34 mouse cellular contexts compared by ENCODE assay signal in genomic region chr1:104773207-104773606, GRCm38 (mm10). TPM values are rescaled to one million over a fixed set of nuclear protein-coding genes. Genes with fewer than 3 reads are reported as not detected.
"Had no signal": no experiment of that assay in that cellular context is flagged by ENCODE, and none has a peak within 500 bp of the region (broad histone marks: within the 10 kb centered on the region; RNA-seq: fewer than 3 reads in every experiment).

No protein-coding gene starts in this region.

- H3K4me3 ChIP-seq: heart, embryonic 10.5 days; heart, embryonic 12.5 days; heart, embryonic 13.5 days; heart, embryonic 15.5 days; hindbrain, embryonic 10.5 days; hindbrain, embryonic 12.5 days; hindbrain, embryonic 13.5 days; hindbrain, embryonic 15.5 days; intestine, embryonic 15.5 days; kidney, embryonic 15.5 days had no signal

- ATAC-seq: hindbrain, embryonic 16.5 days; hindbrain, postnatal 0 days; inflammation-experienced regulatory T-cells, adult 6 months; intestine, embryonic 15.5 days; intestine, embryonic 16.5 days; intestine, postnatal 0 days had no signal

- DNase-seq: heart, postnatal 10 days; heart, postnatal 14 days; heart, postnatal 36 days; heart, postnatal 4 days; kidney, adult 11 months; kidney, adult 18-20 months; kidney, adult 2 months; kidney, adult 8-10 months; kidney, adult 9 months; kidney, postnatal 10 days; kidney, postnatal 14 days; kidney, postnatal 25 days; kidney, postnatal 36 days; kidney, postnatal 4 days; layer of hippocampus, adult 9-11 months; layer of hippocampus, postnatal 36 days had no signal

- H3K27ac ChIP-seq: heart, embryonic 10.5 days; heart, embryonic 13.5 days; heart, embryonic 15.5 days; hindbrain, embryonic 10.5 days; hindbrain, embryonic 12.5 days; hindbrain, embryonic 13.5 days; hindbrain, embryonic 14.5 days; hindbrain, embryonic 15.5 days; intestine, embryonic 15.5 days; kidney, embryonic 15.5 days; kidney, postnatal 0 days had no signal

RNA-seq across cellular contexts. Expression of gene Cdh20, which starts 4.9 kb away (rescaled TPM):
- total RNA-seq: hematopoietic stem cell, adult 5-6 weeks had no signal
- polyA plus RNA-seq: inflammation-experienced regulatory T-cells, adult 6 months had no signal
